Mouse (Mus musculus) liver, embryonic 11.5 days (tissue): ENCODE results near the gene Ube2g1. TPM values are rescaled to one million over a fixed set of nuclear protein-coding genes. Genes with fewer than 3 reads are reported as not detected.
"Not testable (repeated sequence)": the region's sequence is repeated elsewhere in the genome, so short reads cannot be mapped to it uniquely, and the experiment has no call there.

ENCODE experiments used
- ATAC-seq: fragments of 200-750 bp; cut with Nextera tagmentation; replicated peaks from 2 replicates; pipeline ENCODE4 v1.8.0; 2017; ENCODE audit warnings: moderate number of reproducible peaks, mild to moderate bottlenecking, moderate TSS enrichment, moderate library complexity; ENCODE audit not compliant: low FRiP score
- DNase-seq: peaks from one replicate; pipeline ENCODE4 v3.0.0-alpha.2; 2017; ENCODE audit warnings: low spot score
- H3K27ac ChIP-seq: fragments of 300-500 bp; sonication (generic); 2 replicates; pipeline ENCODE4 v1.5.1; 2014; ENCODE audit warnings: mild to moderate bottlenecking, low read depth, low read length, control low read depth
- H3K27me3 ChIP-seq: fragments of 300-500 bp; sonication (generic); replicated peaks from 2 replicates; pipeline ENCODE4 v1.6.1; 2014; ENCODE audit warnings: low read length, mixed read lengths; ENCODE audit not compliant: control insufficient read depth, insufficient read depth
- H3K36me3 ChIP-seq: fragments of 300-500 bp; sonication (generic); 2 replicates; pipeline ENCODE4 v1.6.1; 2014; ENCODE audit warnings: mild to moderate bottlenecking, low read length, moderate library complexity, mixed read lengths; ENCODE audit not compliant: control insufficient read depth, insufficient read depth
- H3K4me1 ChIP-seq: fragments of 300-500 bp; sonication (generic); replicated peaks from 2 replicates; pipeline ENCODE4 v1.6.1; 2014; ENCODE audit warnings: low read length, mixed read lengths; ENCODE audit not compliant: control insufficient read depth, insufficient read depth
- H3K4me2 ChIP-seq: fragments of 300-500 bp; sonication (generic); 2 replicates; pipeline ENCODE4 v1.6.1; 2014; ENCODE audit warnings: mild to moderate bottlenecking, control low read depth, moderate library complexity
- H3K4me3 ChIP-seq: fragments of 300-500 bp; sonication (generic); 2 replicates; pipeline ENCODE4 v1.5.1; 2014; ENCODE audit warnings: low read depth, low read length, control low read depth
- H3K9ac ChIP-seq: fragments of 300-500 bp; sonication (generic); 2 replicates; pipeline ENCODE4 v1.6.1; 2014; ENCODE audit warnings: low read depth, low read length, control low read depth
- H3K9me3 ChIP-seq: fragments of 300-500 bp; sonication (generic); 2 replicates; pipeline ENCODE4 v1.6.1; 2016; ENCODE audit warnings: low read length, inconsistent platforms, mixed read lengths; ENCODE audit not compliant: control insufficient read depth
- WGBS: fragments of 180-500 bp; shearing (Covaris S2); extraction: QIAGEN DNeasy Blood & Tissue Kit; methylation state at CpG from one replicate; pipeline ENCODE4 v1.1.7; 2014; 5-methylcytosine and 5-hydroxymethylcytosine counted together
- polyA plus RNA-seq: library from polyadenylated mRNA; unstranded; fragments of >200 nt; fragmentation: Nextera tagmentation; extraction: Ambion mirVana; gene quantifications from 2 replicates; pipeline ENCODE4 v1.2.1, GENCODE M21; 2014

The Ube2g1 gene
- polyA plus RNA-seq, 1 experiment from 2014 or later = 61.9 TPM

DNA sequence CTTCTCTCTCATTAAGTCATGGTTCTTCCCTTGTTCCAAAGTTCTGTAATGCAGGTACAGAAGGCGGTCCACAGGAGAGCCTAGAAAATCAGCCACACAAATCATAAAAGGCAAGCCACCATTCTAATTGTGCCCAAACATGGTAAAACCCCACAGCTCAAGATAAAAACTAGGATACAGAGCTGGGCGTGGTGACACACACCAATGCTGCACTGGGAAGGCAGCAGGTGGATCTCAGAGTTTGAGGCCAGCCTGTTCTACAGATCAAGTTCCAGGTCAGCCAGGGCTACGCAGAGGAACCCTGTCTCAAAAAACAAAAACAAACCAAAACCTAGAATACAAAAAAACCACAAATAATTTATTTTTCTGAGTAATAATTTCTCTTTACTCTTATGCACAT, 20.5 kb upstream of the Ube2g1 start:
- Histone ChIP-seq H3K36me3 (no peaks in the 10 kb centered on the region), H3K27ac (no peak overlapping the region), H3K27me3 (no peaks in the 10 kb centered on the region), H3K9me3 (no peaks in the 10 kb centered on the region), H3K9ac (no peak overlapping the region), H3K4me3 (no peak overlapping the region), H3K4me1 (peaks cover 8% of the 10 kb centered on the region), H3K4me2 (no peak overlapping the region)
- DNase-seq = no peak
- WGBS = 81% methylated on average over 3 of the region's 3 CpGs
- no peak for ATAC-seq

DNA sequence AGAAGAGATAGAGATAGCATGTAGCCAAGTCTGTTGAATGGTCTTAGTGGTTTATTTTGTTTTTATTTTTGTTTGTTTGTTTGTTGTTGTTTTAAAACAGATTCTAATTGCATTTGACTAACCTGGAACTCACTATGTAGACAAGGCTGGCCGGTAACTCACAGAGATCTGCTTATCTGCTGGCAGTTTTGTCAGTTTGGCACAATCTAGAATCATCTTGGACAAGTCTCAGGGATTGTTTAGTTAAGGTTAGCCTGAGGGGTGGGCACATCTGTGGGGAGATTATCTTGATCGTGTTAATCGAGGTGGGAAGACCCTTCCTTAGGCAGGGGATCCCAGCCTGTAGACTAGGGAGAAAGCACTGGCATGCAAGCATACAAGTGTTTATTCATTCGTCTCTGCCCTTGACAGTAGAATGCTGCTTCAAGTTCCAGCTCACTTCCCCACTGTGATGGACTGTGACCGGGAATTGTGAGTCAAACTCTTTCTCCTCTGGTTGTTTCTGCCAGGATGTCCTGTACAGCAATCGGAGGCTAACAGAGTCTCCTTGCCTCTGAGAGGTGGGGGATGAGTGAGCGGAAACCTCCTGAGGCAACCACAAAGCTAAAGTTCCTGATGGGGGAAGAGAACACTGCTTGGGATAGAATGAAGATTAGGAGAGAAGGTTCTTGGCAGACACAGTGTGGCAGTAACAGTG, 19.4 kb upstream of the Ube2g1 start:
- ATAC-seq (0 out of 2 replicates have a peak, but pooled peaks have one; percentile 7), DNase-seq (no peak)
- Histone ChIP-seq H3K27me3 (no peaks in the 10 kb centered on the region), H3K27ac (peak overlapping the region; percentile 32; the same call in 1 of the 2 replicates), H3K4me2 (no peak overlapping the region), H3K4me1 (peaks cover 8% of the 10 kb centered on the region), H3K9me3 (no peaks in the 10 kb centered on the region), H3K36me3 (no peaks in the 10 kb centered on the region), H3K4me3 (no peak overlapping the region), H3K9ac (no peak overlapping the region; the same call in 1 of the 2 replicates)
- 33% methylated on average over 7 of the region's 7 CpGs for WGBS

DNA sequence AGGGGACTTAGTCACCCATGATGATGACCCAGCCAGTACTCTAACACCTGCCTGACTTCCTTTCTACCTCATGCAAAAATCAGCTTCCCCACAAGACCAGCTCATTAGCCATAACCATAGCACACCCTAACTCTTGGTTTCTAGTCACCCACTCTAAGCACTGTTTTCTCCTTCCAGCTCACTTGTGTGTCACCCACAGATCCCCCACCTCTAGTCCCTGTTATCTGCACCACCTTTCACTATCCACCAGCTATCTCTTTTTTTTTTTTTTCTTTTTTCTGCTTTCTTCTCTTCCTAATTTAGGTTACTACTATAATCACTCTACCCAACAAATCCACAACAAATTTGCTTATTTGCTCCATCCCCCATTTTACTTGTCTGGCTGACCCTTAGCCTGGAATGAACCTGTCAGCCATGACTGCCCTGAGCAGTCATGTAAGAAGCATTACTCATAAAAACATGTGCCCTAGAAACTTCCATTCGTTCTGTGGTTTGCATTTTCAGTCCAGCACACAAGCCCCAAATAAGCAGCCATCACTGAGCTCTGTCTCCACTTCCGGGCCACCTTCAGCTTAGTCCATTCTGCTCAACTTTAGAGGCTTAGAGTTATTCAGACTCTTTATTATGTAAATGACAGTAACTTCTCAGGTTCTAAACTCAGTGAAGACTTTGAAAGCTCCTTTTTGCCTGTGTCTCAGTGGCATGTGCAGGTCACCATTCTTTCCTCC, 11.9 kb upstream of the Ube2g1 start:
- 70% methylated on average over 2 of the region's 2 CpGs for WGBS
- Histone ChIP-seq H3K27me3 (no peaks in the 10 kb centered on the region), H3K4me2 (no peak overlapping the region), H3K9ac (no peak overlapping the region), H3K9me3 (no peaks in the 10 kb centered on the region), H3K36me3 (no peaks in the 10 kb centered on the region), H3K4me1 (no peaks in the 10 kb centered on the region), H3K27ac (no peak overlapping the region), H3K4me3 (no peak overlapping the region)
- ATAC-seq (no peak), DNase-seq (no peak)

DNA sequence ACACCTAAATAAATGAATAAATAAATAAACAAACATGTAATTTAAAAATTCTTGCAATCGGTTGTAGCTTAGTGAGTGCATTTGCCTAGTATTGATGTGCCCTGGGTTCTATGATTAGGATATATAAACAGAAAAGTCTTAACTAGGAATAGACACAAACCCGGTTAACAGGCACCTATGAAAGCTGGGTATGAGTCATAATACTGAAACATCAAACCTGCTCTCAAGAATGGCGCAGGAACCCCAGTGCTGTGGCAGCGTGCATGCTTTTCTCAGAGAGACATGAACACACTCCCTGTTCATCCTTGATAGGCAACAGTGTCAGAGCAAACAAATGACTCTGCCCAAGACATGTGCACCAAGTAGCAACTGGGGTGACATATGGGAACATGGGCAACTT, 9.3 kb upstream of the Ube2g1 start:
- Histone ChIP-seq H3K4me2 (no peak overlapping the region), H3K36me3 (no peaks in the 10 kb centered on the region), H3K9me3 (no peaks in the 10 kb centered on the region), H3K27ac (no peak overlapping the region), H3K4me3 (no peak overlapping the region), H3K4me1 (no peaks in the 10 kb centered on the region), H3K9ac (no peak overlapping the region), H3K27me3 (no peaks in the 10 kb centered on the region)
- DNase-seq = no peak
- 84% methylated on average over 4 of the region's 4 CpGs for WGBS
- no peak for ATAC-seq

DNA sequence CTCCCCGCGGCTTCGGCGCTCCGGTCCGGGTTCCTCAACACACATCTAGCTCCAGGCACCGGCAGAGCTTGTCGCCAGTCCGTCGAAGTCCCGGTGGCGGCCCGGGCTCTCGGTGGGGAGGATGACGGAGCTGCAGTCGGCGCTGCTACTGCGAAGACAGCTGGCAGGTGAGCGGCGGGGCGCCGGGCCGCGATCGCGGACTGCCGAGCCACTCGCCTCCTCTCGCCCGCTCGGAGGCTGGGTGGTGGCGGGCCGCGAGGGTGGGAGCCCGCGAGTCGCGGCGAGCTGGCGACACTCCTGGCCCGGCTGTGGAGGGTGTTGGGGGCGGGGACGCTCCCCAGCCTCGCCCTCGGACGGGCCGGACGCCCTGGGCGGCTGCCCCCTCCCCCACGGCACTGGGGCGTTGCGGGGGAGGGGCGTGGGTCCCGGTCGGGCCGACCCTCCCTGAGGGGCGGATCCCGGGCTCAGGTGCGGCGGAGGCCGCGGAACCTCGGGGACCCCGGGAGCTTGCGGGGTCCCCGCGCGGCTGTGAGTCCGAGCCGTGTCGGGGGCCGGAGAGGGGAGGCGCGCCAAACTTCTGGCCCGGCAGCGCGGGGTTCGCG, 487 bp downstream of the Ube2g1 start:
- DNase-seq (peak; percentile 81), ATAC-seq (peak; percentile 68)
- peaks cover 7% of the 10 kb centered on the region for H3K4me1 ChIP-seq
- WGBS = under 1% methylated on average over 76 of the region's 79 CpGs
- peak overlapping the region; percentile 75 for H3K4me2 ChIP-seq
- peak overlapping the region; percentile 98 for H3K27ac ChIP-seq
- H3K9ac ChIP-seq = peak overlapping the region; percentile 87
- no peaks in the 10 kb centered on the region for H3K36me3 ChIP-seq
- H3K4me3 ChIP-seq = peak overlapping the region; percentile 76
- H3K27me3 ChIP-seq = no peaks in the 10 kb centered on the region
- H3K9me3 ChIP-seq = no peaks in the 10 kb centered on the region

DNA sequence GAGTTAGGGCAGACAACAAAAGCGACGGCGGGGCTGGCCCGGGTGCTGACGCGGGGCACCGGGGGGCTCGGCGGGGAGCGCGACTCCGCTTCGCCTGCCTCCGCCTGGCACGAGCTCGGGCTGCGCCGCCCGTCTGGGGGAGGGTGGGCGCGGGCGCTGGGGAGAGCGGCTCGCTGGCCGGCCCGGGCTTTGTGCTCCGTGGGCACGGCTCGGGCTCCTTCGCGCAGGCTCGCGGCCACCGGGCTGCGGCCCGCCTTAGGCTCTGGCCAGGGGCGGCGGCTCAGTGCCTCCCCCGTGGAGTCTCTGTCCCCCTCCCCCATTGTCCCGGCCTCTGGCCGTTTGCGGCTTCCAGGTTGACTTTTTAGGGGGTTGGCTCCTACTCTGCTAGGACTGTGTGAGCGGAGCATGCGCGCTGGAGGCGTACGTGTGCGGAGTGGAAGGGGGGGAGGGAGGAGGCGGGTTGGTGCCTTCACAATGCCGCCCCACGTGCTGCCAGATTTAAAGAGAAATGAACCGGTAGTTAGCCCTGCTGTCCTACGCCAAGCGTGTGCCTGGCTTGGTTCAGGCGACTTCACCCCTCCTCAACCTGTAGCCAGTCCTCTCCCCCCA, 1.1 kb downstream of the Ube2g1 start:
- under 1% methylated on average over 55 of the region's 55 CpGs for WGBS
- H3K4me3 ChIP-seq = peak overlapping the region; percentile 76
- H3K9me3 ChIP-seq = no peaks in the 10 kb centered on the region
- no peaks in the 10 kb centered on the region for H3K36me3 ChIP-seq
- H3K27me3 ChIP-seq = no peaks in the 10 kb centered on the region
- H3K4me1 ChIP-seq = peaks cover 7% of the 10 kb centered on the region
- peak overlapping the region; percentile 87 for H3K9ac ChIP-seq
- peak; percentile 85 for ATAC-seq
- peak overlapping the region; percentile 98 for H3K27ac ChIP-seq
- peak; percentile 92 for DNase-seq
- H3K4me2 ChIP-seq = peak overlapping the region; percentile 75

DNA sequence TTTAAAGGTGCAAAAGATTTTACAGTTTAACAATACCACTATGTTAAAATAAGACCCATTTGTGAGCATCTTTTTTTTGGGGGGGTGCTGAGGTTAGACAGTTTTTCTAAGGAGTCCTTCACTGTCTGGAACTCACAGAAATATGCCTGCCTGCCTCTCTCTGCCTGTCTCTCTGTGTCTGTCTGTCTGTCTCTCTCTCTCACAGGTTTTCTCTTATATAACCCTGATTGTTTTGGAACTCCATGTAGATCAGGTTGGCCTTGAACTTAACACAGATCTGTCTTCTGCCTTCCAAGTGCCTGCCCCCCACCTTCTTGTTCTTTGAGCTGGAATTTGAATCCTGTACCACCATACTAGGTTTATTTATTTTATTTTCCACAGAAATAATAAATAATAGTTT, 2.2 kb downstream of the Ube2g1 start:
- H3K4me3 ChIP-seq = no peak overlapping the region
- no peak overlapping the region for H3K9ac ChIP-seq
- ATAC-seq = no peak
- no peaks in the 10 kb centered on the region for H3K36me3 ChIP-seq
- H3K27ac ChIP-seq = no peak overlapping the region
- H3K27me3 ChIP-seq = no peaks in the 10 kb centered on the region
- H3K4me2 ChIP-seq = peak overlapping the region; percentile 75
- peaks cover 7% of the 10 kb centered on the region for H3K4me1 ChIP-seq
- no peak for DNase-seq
- no peaks in the 10 kb centered on the region for H3K9me3 ChIP-seq

DNA sequence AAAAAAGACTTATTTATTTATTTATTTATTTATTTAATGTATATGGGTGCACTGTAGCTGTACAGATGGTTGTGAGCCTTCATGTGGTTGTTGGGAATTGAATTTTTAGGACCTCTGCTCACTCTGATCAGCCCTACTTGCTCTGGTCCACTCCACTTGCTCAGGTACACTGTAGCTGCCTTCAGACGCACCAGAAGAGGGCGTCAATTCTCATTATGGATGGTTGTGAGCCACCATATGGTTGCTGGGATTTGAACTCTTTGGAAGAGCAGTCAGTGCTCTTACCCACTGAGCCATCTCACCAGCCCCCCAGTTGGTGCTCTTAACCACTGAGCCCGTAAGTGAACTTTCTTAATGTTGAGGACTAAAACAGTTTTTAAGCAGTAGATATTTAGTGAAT, 7.3 kb downstream of the Ube2g1 start:
- H3K4me3 ChIP-seq, ATAC-seq, H3K4me2 ChIP-seq, H3K27me3 ChIP-seq, H3K4me1 ChIP-seq, H3K9ac ChIP-seq, H3K36me3 ChIP-seq, DNase-seq, H3K27ac ChIP-seq, H3K9me3 ChIP-seq: not testable (repeated sequence)
- 80% methylated on average over 3 of the region's 3 CpGs for WGBS
